Mouse (Mus musculus): ENCODE measurements around the gene C77080. TPM values are rescaled to one million over a fixed set of nuclear protein-coding genes. Genes with fewer than 3 reads are reported as not detected.

Gene C77080
- polyA plus RNA-seq, 1 experiment from 2014 or later = 3.6 TPM

GRCm38 (mm10) chr4:129204655-129205054, 56.5 kb downstream of the C77080 start:
- H3K9ac ChIP-seq (ENCODE audit: low read depth, low read length) = no peak overlapping the region
- H3K4me1 ChIP-seq (replicated peaks; ENCODE audit: control insufficient read depth, insufficient read depth, low read length) = no peaks in the 10 kb centered on the region
- no peaks in the 10 kb centered on the region for H3K27me3 ChIP-seq (ENCODE audit: control insufficient read depth, insufficient read depth, low read length)
- H3K27ac ChIP-seq (ENCODE audit: low read depth, low read length) = no peak overlapping the region
- H3K9me3 ChIP-seq (ENCODE audit: control insufficient read depth, low read length) = no peaks in the 10 kb centered on the region
- no peak for ATAC-seq (ENCODE audit: low FRiP score)
- H3K36me3 ChIP-seq (ENCODE audit: control insufficient read depth, insufficient read depth, low read length) = peaks cover 4% of the 10 kb centered on the region; the same call in 1 of the 2 replicates
- no peak for DNase-seq (ENCODE audit: low spot score)
- H3K4me2 ChIP-seq (replicated peaks; ENCODE audit: low read depth, low read length) = no peak overlapping the region
- 97% methylated on average over 10 of the region's 10 CpGs for WGBS
- no peak overlapping the region for H3K4me3 ChIP-seq (ENCODE audit: low read depth, low read length)

GRCm38 (mm10) chr4:129197514-129197913, 63.7 kb downstream of the C77080 start:
- DNase-seq (ENCODE audit: low spot score) = no peak
- ATAC-seq (ENCODE audit: low FRiP score) = no peak
- Histone ChIP-seq H3K27ac (ENCODE audit: low read depth, low read length) (no peak overlapping the region), H3K27me3 (ENCODE audit: control insufficient read depth, insufficient read depth, low read length) (no peaks in the 10 kb centered on the region), H3K9ac (ENCODE audit: low read depth, low read length) (no peak overlapping the region), H3K9me3 (ENCODE audit: control insufficient read depth, low read length) (no peaks in the 10 kb centered on the region), H3K4me2 (replicated peaks; ENCODE audit: low read depth, low read length) (no peak overlapping the region), H3K4me3 (ENCODE audit: low read depth, low read length) (no peak overlapping the region), H3K4me1 (replicated peaks; ENCODE audit: control insufficient read depth, insufficient read depth, low read length) (no peaks in the 10 kb centered on the region), H3K36me3 (ENCODE audit: control insufficient read depth, insufficient read depth, low read length) (peaks cover 8% of the 10 kb centered on the region; the same call in 1 of the 2 replicates)
- WGBS = 95% methylated on average over 6 of the region's 6 CpGs

GRCm38 (mm10) chr4:129194280-129194679, 66.9 kb downstream of the C77080 start:
- Histone ChIP-seq H3K4me2 (replicated peaks; ENCODE audit: low read depth, low read length) (no peak overlapping the region), H3K9ac (ENCODE audit: low read depth, low read length) (no peak overlapping the region), H3K4me3 (ENCODE audit: low read depth, low read length) (no peak overlapping the region), H3K4me1 (replicated peaks; ENCODE audit: control insufficient read depth, insufficient read depth, low read length) (no peaks in the 10 kb centered on the region), H3K9me3 (ENCODE audit: control insufficient read depth, low read length) (no peaks in the 10 kb centered on the region), H3K36me3 (ENCODE audit: control insufficient read depth, insufficient read depth, low read length) (peaks cover 8% of the 10 kb centered on the region; the same call in 1 of the 2 replicates), H3K27me3 (ENCODE audit: control insufficient read depth, insufficient read depth, low read length) (no peaks in the 10 kb centered on the region), H3K27ac (ENCODE audit: low read depth, low read length) (no peak overlapping the region)
- DNase-seq (ENCODE audit: low spot score) (no peak), ATAC-seq (ENCODE audit: low FRiP score) (no peak)
- 100% methylated on average over 1 of the region's 1 CpGs for WGBS

GRCm38 (mm10) chr4:129191691-129192090, 69.5 kb downstream of the C77080 start:
- Histone ChIP-seq H3K36me3 (ENCODE audit: control insufficient read depth, insufficient read depth, low read length) (0 out of 2 replicates have a peak, but pooled peaks cover 3% of the 10 kb centered on the region), H3K27me3 (ENCODE audit: control insufficient read depth, insufficient read depth, low read length) (no peaks in the 10 kb centered on the region), H3K27ac (ENCODE audit: low read depth, low read length) (no peak overlapping the region), H3K4me2 (replicated peaks; ENCODE audit: low read depth, low read length) (no peak overlapping the region), H3K4me1 (replicated peaks; ENCODE audit: control insufficient read depth, insufficient read depth, low read length) (no peaks in the 10 kb centered on the region), H3K4me3 (ENCODE audit: low read depth, low read length) (no peak overlapping the region), H3K9me3 (ENCODE audit: control insufficient read depth, low read length) (no peaks in the 10 kb centered on the region), H3K9ac (ENCODE audit: low read depth, low read length) (no peak overlapping the region)
- WGBS = 74% methylated on average over 5 of the region's 5 CpGs
- DNase-seq (ENCODE audit: low spot score) (no peak), ATAC-seq (ENCODE audit: low FRiP score) (no peak)

- Histone ChIP-seq H3K4me2 (replicated peaks; ENCODE audit: low read depth, low read length) (peak overlapping the region; percentile 55), H3K4me3 (ENCODE audit: low read depth, low read length) (peak overlapping the region; percentile 92), H3K27me3 (ENCODE audit: control insufficient read depth, insufficient read depth, low read length) (no peaks in the 10 kb centered on the region), H3K9me3 (ENCODE audit: control insufficient read depth, low read length) (no peaks in the 10 kb centered on the region), H3K4me1 (replicated peaks; ENCODE audit: control insufficient read depth, insufficient read depth, low read length) (no peaks in the 10 kb centered on the region), H3K9ac (ENCODE audit: low read depth, low read length) (peak overlapping the region; percentile 62), H3K27ac (ENCODE audit: low read depth, low read length) (peak overlapping the region; percentile 77; the same call in 1 of the 2 replicates), H3K36me3 (ENCODE audit: control insufficient read depth, insufficient read depth, low read length) (no peaks in the 10 kb centered on the region)
- ATAC-seq (ENCODE audit: low FRiP score) = no peak
- DNase-seq (ENCODE audit: low spot score) = no peak
- 5% methylated on average over 12 of the region's 12 CpGs for WGBS
These were observed 70.7 kb downstream of the C77080 start for GRCm38 (mm10) chr4:129190538-129190937.

GRCm38 (mm10) chr4:129189542-129190519, 71.4 kb downstream of the C77080 start, which contains the start of the genes S100pbp and Yars:
Gene S100pbp (minus strand): TSS chr4:129189727.
Gene Yars (plus strand): TSS chr4:129189760.
- Histone ChIP-seq H3K9me3 (ENCODE audit: control insufficient read depth, low read length) (no peaks in the 10 kb centered on the region), H3K27ac (ENCODE audit: low read depth, low read length) (peak within 1 kb of the TSS; percentile 90), H3K4me1 (replicated peaks; ENCODE audit: control insufficient read depth, insufficient read depth, low read length) (no peaks in the 10 kb centered on the region), H3K36me3 (ENCODE audit: control insufficient read depth, insufficient read depth, low read length) (no peaks in the 10 kb centered on the region), H3K9ac (ENCODE audit: low read depth, low read length) (peak within 1 kb of the TSS; percentile 81), H3K27me3 (ENCODE audit: control insufficient read depth, insufficient read depth, low read length) (no peaks in the 10 kb centered on the region), H3K4me2 (replicated peaks; ENCODE audit: low read depth, low read length) (peak within 1 kb of the TSS; percentile 85), H3K4me3 (ENCODE audit: low read depth, low read length) (peak within 1 kb of the TSS; percentile 92)
- DNase-seq (ENCODE audit: low spot score) = peak; percentile 98
- peak; percentile 88 for ATAC-seq (ENCODE audit: low FRiP score)
- 1% methylated on average over 49 of the region's 58 CpGs for WGBS

- Histone ChIP-seq H3K36me3 (ENCODE audit: control insufficient read depth, insufficient read depth, low read length) (no peaks in the 10 kb centered on the region), H3K4me1 (replicated peaks; ENCODE audit: control insufficient read depth, insufficient read depth, low read length) (no peaks in the 10 kb centered on the region), H3K9me3 (ENCODE audit: control insufficient read depth, low read length) (no peaks in the 10 kb centered on the region), H3K27ac (ENCODE audit: low read depth, low read length) (peak overlapping the region; percentile 90), H3K4me2 (replicated peaks; ENCODE audit: low read depth, low read length) (peak overlapping the region; percentile 85), H3K9ac (ENCODE audit: low read depth, low read length) (peak overlapping the region; percentile 81), H3K4me3 (ENCODE audit: low read depth, low read length) (peak overlapping the region; percentile 92), H3K27me3 (ENCODE audit: control insufficient read depth, insufficient read depth, low read length) (no peaks in the 10 kb centered on the region)
- under 1% methylated on average over 45 of the region's 74 CpGs for WGBS
- DNase-seq (ENCODE audit: low spot score) = peak; percentile 70
- ATAC-seq (ENCODE audit: low FRiP score) = peak; percentile 84
These were observed 72.2 kb downstream of the C77080 start for GRCm38 (mm10) chr4:129188803-129189541.

- Histone ChIP-seq H3K27ac (ENCODE audit: low read depth, low read length) (no peak overlapping the region), H3K4me1 (replicated peaks; ENCODE audit: control insufficient read depth, insufficient read depth, low read length) (no peaks in the 10 kb centered on the region), H3K27me3 (ENCODE audit: control insufficient read depth, insufficient read depth, low read length) (no peaks in the 10 kb centered on the region), H3K9ac (ENCODE audit: low read depth, low read length) (peak overlapping the region; percentile 81; the same call in 1 of the 2 replicates), H3K36me3 (ENCODE audit: control insufficient read depth, insufficient read depth, low read length) (no peaks in the 10 kb centered on the region), H3K9me3 (ENCODE audit: control insufficient read depth, low read length) (no peaks in the 10 kb centered on the region), H3K4me2 (replicated peaks; ENCODE audit: low read depth, low read length) (peak overlapping the region; percentile 85), H3K4me3 (ENCODE audit: low read depth, low read length) (peak overlapping the region; percentile 92)
- ATAC-seq (ENCODE audit: low FRiP score) = no peak
- no peak for DNase-seq (ENCODE audit: low spot score)
- 48% methylated on average over 5 of the region's 5 CpGs for WGBS
These were observed 73.1 kb downstream of the C77080 start for GRCm38 (mm10) chr4:129188041-129188659.

All from hindbrain, embryonic 11.5 days (tissue).